Mouse (Mus musculus) MEL (cell line): Measurements from ENCODE around the gene Tbx3. TPM values are rescaled to one million over a fixed set of nuclear protein-coding genes. Genes with fewer than 3 reads are reported as not detected.

Experiments used
- DNase-seq: peaks from one replicate; pipeline ENCODE4 v3.0.0; 2011; ENCODE audit warnings: low read depth, low spot score
- H3K27ac ChIP-seq: 2 replicates; pipeline ENCODE4 v1.5.1; 2012; ENCODE audit warnings: low read depth, mild to moderate bottlenecking, control low read depth, low read length, moderate library complexity; ENCODE audit not compliant: control insufficient read depth
- H3K27me3 ChIP-seq, 2 experiments: fragments of 150-350 bp in 1 of 2; sonication (generic) in 1 of 2; 2 replicates each; pipeline ENCODE4 v1.6.1; 2012; ENCODE audit warnings: low read length in 2 of 2, mild to moderate bottlenecking in 2 of 2, improper control_type of control experiment in 1 of 2, moderate library complexity in 1 of 2; ENCODE audit not compliant: insufficient read depth in 2 of 2, control insufficient read depth in 1 of 2
- H3K36me3 ChIP-seq, 2 experiments: 2 replicates each; pipeline ENCODE4 v1.6.1; 2012 to 2014; ENCODE audit warnings: low read length in 2 of 2, improper control_type of control experiment in 1 of 2, inconsistent platforms in 1 of 2, mild to moderate bottlenecking in 1 of 2; ENCODE audit not compliant: insufficient read depth in 2 of 2, control insufficient read depth in 1 of 2
- H3K4me1 ChIP-seq, 2 experiments: fragments of 150-350 bp in 1 of 2; sonication (generic) in 1 of 2; 2 replicates each; pipeline ENCODE4 v1.6.1; 2012; ENCODE audit warnings: low read length in 2 of 2, improper control_type of control experiment in 1 of 2, mild to moderate bottlenecking in 1 of 2; ENCODE audit not compliant: insufficient read depth in 2 of 2, control insufficient read depth in 1 of 2
- H3K4me3 ChIP-seq, 2 experiments: fragments of 150-350 bp in 1 of 2; sonication (generic) in 1 of 2; 2 replicates each; pipeline ENCODE4 v1.5.1; 2012; ENCODE audit warnings: low read depth in 2 of 2, low read length in 2 of 2, mild to moderate bottlenecking in 2 of 2, moderate library complexity in 2 of 2, control low read depth in 1 of 2, improper control_type of control experiment in 1 of 2; ENCODE audit not compliant: control insufficient read depth in 1 of 2, insufficient read depth in 1 of 2
- H3K79me2 ChIP-seq: 2 replicates; pipeline ENCODE4 v1.6.1; 2012; ENCODE audit warnings: mild to moderate bottlenecking, low read length, moderate library complexity; ENCODE audit not compliant: control insufficient read depth, poor library complexity, insufficient read depth
- H3K9ac ChIP-seq: 2 replicates; pipeline ENCODE4 v1.6.1; 2012; ENCODE audit warnings: low read depth, mild to moderate bottlenecking, control low read depth, low read length, moderate library complexity; ENCODE audit not compliant: control insufficient read depth, poor library complexity, severe bottlenecking
- H3K9me3 ChIP-seq: fragments of 150-350 bp; sonication (generic); replicated peaks from 2 replicates; pipeline ENCODE4 v1.6.1; 2012; ENCODE audit warnings: mild to moderate bottlenecking, low read length, improper control_type of control experiment, moderate library complexity; ENCODE audit not compliant: insufficient read depth
- CHD2 ChIP-seq: IDR thresholded peaks from 2 replicates; pipeline ENCODE4 v1.6.1; 2011; ENCODE audit warnings: low read length, improper control_type of control experiment
- ELF1 ChIP-seq: IDR thresholded peaks from 2 replicates; pipeline ENCODE4 v1.6.1; 2014; ENCODE audit warnings: low read depth, mild to moderate bottlenecking, inconsistent platforms, low read length, improper control_type of control experiment, moderate library complexity
- EP300 ChIP-seq, 2 experiments: IDR thresholded peaks; 2 replicates each; pipeline ENCODE4 v1.6.1; 2011; ENCODE audit warnings: improper control_type of control experiment in 2 of 2, low read length in 2 of 2, low read depth in 1 of 2, mild to moderate bottlenecking in 1 of 2
- ETS1 ChIP-seq: IDR thresholded peaks from 2 replicates; pipeline ENCODE4 v1.6.1; 2012; ENCODE audit warnings: low read depth, mild to moderate bottlenecking, inconsistent platforms, low read length, improper control_type of control experiment, moderate library complexity
- HCFC1 ChIP-seq: IDR thresholded peaks from 2 replicates; pipeline ENCODE4 v1.6.1; 2012; ENCODE audit warnings: low read depth, mild to moderate bottlenecking, inconsistent platforms, low read length, improper control_type of control experiment, moderate library complexity
- JUND ChIP-seq: IDR thresholded peaks from 2 replicates; pipeline ENCODE4 v1.6.1; 2011; ENCODE audit warnings: low read depth, mild to moderate bottlenecking, improper control_type of control experiment, low read length
- KAT2A ChIP-seq: conservative IDR thresholded peaks from 2 replicates; pipeline ENCODE4 v1.6.1; 2012; ENCODE audit warnings: low read depth, low read length, improper control_type of control experiment, inconsistent platforms
- MAFK ChIP-seq: IDR thresholded peaks from 2 replicates; pipeline ENCODE4 v1.6.1; 2011; ENCODE audit warnings: low read depth, mild to moderate bottlenecking, low read length, improper control_type of control experiment, borderline replicate concordance
- MAX ChIP-seq: IDR thresholded peaks from 2 replicates; pipeline ENCODE4 v1.6.1; 2011; ENCODE audit warnings: low read length, improper control_type of control experiment
- MAZ ChIP-seq: IDR thresholded peaks from 2 replicates; pipeline ENCODE4 v1.6.1; 2012; ENCODE audit warnings: low read depth, mild to moderate bottlenecking, inconsistent platforms, low read length, improper control_type of control experiment
- MXI1 ChIP-seq: IDR thresholded peaks from 2 replicates; pipeline ENCODE4 v1.6.1; 2011; ENCODE audit warnings: mild to moderate bottlenecking, low read depth, low read length, improper control_type of control experiment
- MYC ChIP-seq: IDR thresholded peaks from 2 replicates; pipeline ENCODE4 v1.6.1; 2011; ENCODE audit warnings: low read depth, mild to moderate bottlenecking, low read length, improper control_type of control experiment, moderate library complexity
- NELFE ChIP-seq: IDR thresholded peaks from 2 replicates; pipeline ENCODE4 v1.6.1; 2011; ENCODE audit warnings: low read depth, low read length, improper control_type of control experiment
- NRF1 ChIP-seq: IDR thresholded peaks from 2 replicates; pipeline ENCODE4 v1.6.1; 2014; ENCODE audit warnings: low read depth, mild to moderate bottlenecking, inconsistent platforms, low read length, improper control_type of control experiment, moderate library complexity; ENCODE audit not compliant: poor library complexity, insufficient read depth, severe bottlenecking
- POLR2A ChIP-seq, 2 experiments: IDR thresholded peaks; 2 replicates each; pipeline ENCODE4 v1.6.1; 2011 to 2012; ENCODE audit warnings: low read length in 2 of 2, mild to moderate bottlenecking in 2 of 2, control low read depth in 1 of 2, improper control_type of control experiment in 1 of 2, low read depth in 1 of 2, moderate library complexity in 1 of 2; ENCODE audit not compliant: control insufficient read depth in 1 of 2, insufficient read depth in 1 of 2, poor library complexity in 1 of 2
- POLR2AphosphoS2 ChIP-seq: IDR thresholded peaks from 2 replicates; pipeline ENCODE4 v1.6.1; 2011; ENCODE audit warnings: low read length, improper control_type of control experiment
- RAD21 ChIP-seq: IDR thresholded peaks from 2 replicates; pipeline ENCODE4 v1.6.1; 2011; ENCODE audit warnings: mild to moderate bottlenecking, low read depth, low read length, improper control_type of control experiment
- USF2 ChIP-seq, 2 experiments: IDR thresholded peaks; 2 replicates each; pipeline ENCODE4 v1.6.1; 2011 to 2012; ENCODE audit warnings: improper control_type of control experiment in 2 of 2, low read length in 2 of 2, borderline replicate concordance in 1 of 2, inconsistent platforms in 1 of 2, low read depth in 1 of 2, mild to moderate bottlenecking in 1 of 2; ENCODE audit not compliant: insufficient read depth in 1 of 2
- ZC3H11A ChIP-seq: IDR thresholded peaks from 2 replicates; pipeline ENCODE4 v1.6.1; 2012; ENCODE audit warnings: low read depth, mild to moderate bottlenecking, inconsistent platforms, low read length, improper control_type of control experiment
- ZMIZ1 ChIP-seq: IDR thresholded peaks from 2 replicates; pipeline ENCODE4 v1.6.1; 2012; ENCODE audit warnings: low read depth, mild to moderate bottlenecking, inconsistent platforms, low read length, improper control_type of control experiment, moderate library complexity
- ZNF384 ChIP-seq: IDR thresholded peaks from 2 replicates; pipeline ENCODE4 v1.6.1; 2012; ENCODE audit warnings: low read depth, mild to moderate bottlenecking, inconsistent platforms, low read length, improper control_type of control experiment
- polyA plus RNA-seq, 2 experiments: library from polyadenylated mRNA; stranded (reverse) in 1 of 2; unstranded in 1 of 2; fragments of >175 nt in 1 of 2; fragments of >200 nt in 1 of 2; gene quantifications; 2 replicates each; pipeline versions ENCODE4 v1.2.1 to v1.2.4; 2012; ENCODE audit warnings: low replicate concordance in 2 of 2, low read depth in 1 of 2; ENCODE audit not compliant: insufficient read length in 2 of 2, insufficient read depth in 1 of 2, missing spikeins in 1 of 2
- total RNA-seq: library from RNA; depleted of rRNA; stranded (reverse); fragments of 300-350 nt; gene quantifications from 2 replicates; pipeline ENCODE4 v1.2.3, GENCODE M21; 2012

Gene Tbx3
- total and polyA plus RNA-seq, 3 experiments, result not detected

GRCm38 (mm10) chr5:119674606-119675330, 4.3 kb downstream of the Tbx3 start (continued):
- TF ChIP-seq POLR2A (IDR thresholded peaks at IDR 0.05; ENCODE audit: control insufficient read depth in 1 of 2, insufficient read depth in 1 of 2, low read depth in 1 of 2, low read length in 2 of 2, poor library complexity in 1 of 2) (no peak), ZNF384 (no peak), HCFC1 (no peak), POLR2AphosphoS2 (no peak)

- no peak for DNase-seq
- Histone ChIP-seq H3K4me1 (no peaks in the 10 kb centered on the region), H3K27me3 (no peaks in the 10 kb centered on the region; a peak in 1 of 4 replicates), H3K4me3 (no peak overlapping the region), H3K36me3 (no peaks in the 10 kb centered on the region), H3K9ac (no peak overlapping the region), H3K27ac (no peak overlapping the region), H3K79me2 (no peaks in the 10 kb centered on the region), H3K9me3 (no peaks in the 10 kb centered on the region)
- TF ChIP-seq ELF1 (no peak), ZMIZ1 (no peak), MAZ (no peak), KAT2A (no peak), USF2 (IDR thresholded peaks at IDR 0.05; ENCODE audit: borderline replicate concordance in 1 of 2, insufficient read depth in 1 of 2, low read depth in 1 of 2, low read length in 2 of 2) (no peak), JUND (no peak), NELFE (no peak), EP300 (IDR thresholded peaks at IDR 0.05; ENCODE audit: low read depth in 1 of 2, low read length in 2 of 2) (no peak), CHD2 (no peak), ZC3H11A (no peak), MYC (no peak), MXI1 (no peak), MAFK (no peak), POLR2A (IDR thresholded peaks at IDR 0.05; ENCODE audit: control insufficient read depth in 1 of 2, insufficient read depth in 1 of 2, low read depth in 1 of 2, low read length in 2 of 2, poor library complexity in 1 of 2) (no peak)
These were observed 5.8 kb downstream of the Tbx3 start for GRCm38 (mm10) chr5:119676245-119676644.

- Histone ChIP-seq H3K9me3 (no peaks in the 10 kb centered on the region), H3K4me3 (no peak overlapping the region), H3K27me3 (no peaks in the 10 kb centered on the region; a peak in 1 of 4 replicates), H3K27ac (no peak overlapping the region), H3K79me2 (no peaks in the 10 kb centered on the region), H3K4me1 (no peaks in the 10 kb centered on the region), H3K36me3 (no peaks in the 10 kb centered on the region), H3K9ac (no peak overlapping the region)
- no peak for DNase-seq
- TF ChIP-seq JUND (no peak), ETS1 (no peak), RAD21 (no peak), MAX (no peak), NRF1 (no peak)
These were observed 8.0 kb downstream of the Tbx3 start for GRCm38 (mm10) chr5:119678516-119678915.
